In genomic region chr16:17085636-17086035, GRCm38 (mm10) we compare ENCODE assay signal across 14 mouse cellular contexts. TPM values are rescaled to one million over a fixed set of nuclear protein-coding genes. Genes with fewer than 3 reads are reported as not detected.
A peak's percentile ranks its signal among the peaks of the same experiment; 100 is the strongest.
DNase-seq lines count a peak whose midpoint lies in the region; ATAC-seq and TF ChIP-seq lines count a peak whose summit lies in the region.
"Had no signal": no experiment of that assay in that cellular context is flagged by ENCODE, and none has a peak within 500 bp of the region (broad histone marks: within the 10 kb centered on the region; RNA-seq: fewer than 3 reads in every experiment).

No protein-coding gene starts in this region.

- DNase-seq in layer of hippocampus, adult 2 months (ENCODE audit: low spot score in 2 of 2) = no peak
- no peak for DNase-seq in layer of hippocampus, postnatal 10 days (ENCODE audit: low spot score in 2 of 2)
- DNase-seq in adrenal gland, adult 2 months = peak; percentile 74
- DNase-seq in frontal cortex, postnatal 14 days (ENCODE audit: low spot score in 2 of 2) = no peak
- DNase-seq in right cerebral cortex, postnatal 36 days (ENCODE audit: low spot score in 2 of 2) = no peak
- DNase-seq: embryo, embryonic 11 days; gastrocnemius, adult 2 months; lung, embryonic 14.5 days had no signal

- H3K4me1 ChIP-seq in heart, embryonic 11.5 days (ENCODE audit: control insufficient read depth, insufficient read depth, low read length) = peaks cover 14% of the 10 kb centered on the region
- no peaks in the 10 kb centered on the region for H3K4me1 ChIP-seq in forebrain, embryonic 15.5 days
- H3K4me1 ChIP-seq: hindbrain, embryonic 13.5 days; limb, embryonic 10.5 days; midbrain, embryonic 15.5 days had no signal

- 0 out of 2 replicates have a peak overlapping the region, but pooled peaks have one; percentile 2 for H3K27ac ChIP-seq in layer of hippocampus, adult 2 months
- H3K27ac ChIP-seq in heart, embryonic 11.5 days (ENCODE audit: low read depth, low read length) = 0 out of 2 replicates have a peak overlapping the region, but pooled peaks have one; percentile 50
- H3K27ac ChIP-seq in forebrain, embryonic 15.5 days (replicated peaks) = no peak overlapping the region
- H3K27ac ChIP-seq: gastrocnemius, adult 2 months; hindbrain, embryonic 13.5 days; limb, embryonic 10.5 days; midbrain, embryonic 15.5 days had no signal

- no peaks in the 10 kb centered on the region for H3K27me3 ChIP-seq in heart, embryonic 11.5 days (ENCODE audit: control insufficient read depth, insufficient read depth, low read length)
- H3K27me3 ChIP-seq in forebrain, embryonic 15.5 days = no peaks in the 10 kb centered on the region
- H3K27me3 ChIP-seq: hindbrain, embryonic 13.5 days; midbrain, embryonic 15.5 days had no signal

- ATAC-seq in heart, embryonic 11.5 days (replicated peaks; ENCODE audit: insufficient number of reproducible peaks, low FRiP score, low TSS enrichment) = no peak
- ATAC-seq in megakaryocyte, adult 5-6 weeks (ENCODE audit: poor library complexity, severe bottlenecking) = peak; percentile 78
- no peak for ATAC-seq in forebrain, embryonic 15.5 days (replicated peaks)
- ATAC-seq: midbrain, embryonic 15.5 days had no signal

- WGBS in heart, embryonic 11.5 days (ENCODE audit: insufficient replicate concordance) = 70% methylated on average over 4 of the region's 4 CpGs
- 95% methylated on average over 4 of the region's 4 CpGs for WGBS in forebrain, embryonic 15.5 days

- no peak overlapping the region for H3K9ac ChIP-seq in heart, embryonic 11.5 days (ENCODE audit: low read depth, low read length)
- no peak overlapping the region for H3K9ac ChIP-seq in forebrain, embryonic 15.5 days (replicated peaks)
- H3K9ac ChIP-seq: hindbrain, embryonic 13.5 days; lung, embryonic 14.5 days; midbrain, embryonic 15.5 days had no signal

- H3K9me3 ChIP-seq in heart, embryonic 11.5 days (replicated peaks; ENCODE audit: control insufficient read depth, low read length) = no peaks in the 10 kb centered on the region
- H3K9me3 ChIP-seq in forebrain, embryonic 15.5 days = no peaks in the 10 kb centered on the region
- H3K9me3 ChIP-seq: hindbrain, embryonic 13.5 days; limb, embryonic 10.5 days; midbrain, embryonic 15.5 days had no signal

- no peak overlapping the region for H3K4me3 ChIP-seq in layer of hippocampus, adult 2 months
- no peak overlapping the region for H3K4me3 ChIP-seq in heart, embryonic 11.5 days (ENCODE audit: low read depth, low read length)
- H3K4me3 ChIP-seq in forebrain, embryonic 15.5 days = no peak overlapping the region
- H3K4me3 ChIP-seq: gastrocnemius, adult 2 months; hindbrain, embryonic 13.5 days; limb, embryonic 10.5 days; midbrain, embryonic 15.5 days had no signal

- no peak overlapping the region for H3K4me2 ChIP-seq in heart, embryonic 11.5 days
- no peak overlapping the region for H3K4me2 ChIP-seq in forebrain, embryonic 15.5 days (replicated peaks)
- H3K4me2 ChIP-seq: hindbrain, embryonic 13.5 days; lung, embryonic 14.5 days; midbrain, embryonic 15.5 days had no signal

- H3K36me3 ChIP-seq in heart, embryonic 11.5 days (ENCODE audit: control insufficient read depth, insufficient read depth, low read length) = peaks cover 38% of the 10 kb centered on the region
- peaks cover 90% of the 10 kb centered on the region for H3K36me3 ChIP-seq in forebrain, embryonic 15.5 days

- TF ChIP-seq CTCF in layer of hippocampus, adult 2 months (conservative IDR thresholded peaks at IDR 0.05) = no peak

RNA-seq across cellular contexts. Expression of gene Ypel1, which starts 16.1 kb away (rescaled TPM):
- total RNA-seq in layer of hippocampus, adult 2 months (2021) = 10 to 100 TPM; 35.0 to 38.0 TPM
- 10 to 100 TPM; 49.3 TPM for total RNA-seq in layer of hippocampus, postnatal 10 days (2021)
- 1 to 10 TPM; 6.6 TPM for total RNA-seq in adrenal gland, adult 2 months (2021)
- 8.3 and 10.0 TPM in 2 replicates for polyA plus RNA-seq in adrenal gland, adult 2 months (2012; rRNA removed)
- polyA plus RNA-seq in heart, embryonic 11.5 days (2014; fragmentation: Nextera tagmentation; extraction: Ambion mirVana) = 20.1 and 20.4 TPM in 2 replicates
- total RNA-seq in megakaryocyte, adult 5-6 weeks (2015) = 0.33 and 1.0 TPM in 2 replicates
- 0.15 TPM in 1 of 2 replicates, not detected in the other for total RNA-seq in megakaryocyte, adult 5-6 weeks (2017)
- 181 and 183 TPM in 2 replicates for polyA plus RNA-seq in forebrain, embryonic 15.5 days (2015; fragmentation: Nextera tagmentation; extraction: Ambion mirVana)

RNA-seq across cellular contexts. Expression of gene Ppil2, which starts 25.4 kb away (rescaled TPM):
- 100 to 1,000 TPM in 1 of 2 experiments, 10 to 100 TPM in 1; 91.3 to 105 TPM for total RNA-seq in layer of hippocampus, adult 2 months (2021)
- total RNA-seq in layer of hippocampus, postnatal 10 days (2021) = 10 to 100 TPM; 87.4 to 90.0 TPM
- total RNA-seq in adrenal gland, adult 2 months (2021) = 10 to 100 TPM; 80.3 to 98.6 TPM
- 75.6 and 87.1 TPM in 2 replicates for polyA plus RNA-seq in adrenal gland, adult 2 months (2012; rRNA removed)
- polyA plus RNA-seq in heart, embryonic 11.5 days (2014; fragmentation: Nextera tagmentation; extraction: Ambion mirVana) = 104 and 108 TPM in 2 replicates
- total RNA-seq in megakaryocyte, adult 5-6 weeks (2015) = 64.8 and 83.6 TPM in 2 replicates
- total RNA-seq in megakaryocyte, adult 5-6 weeks (2017) = 104 and 111 TPM in 2 replicates
- polyA plus RNA-seq in forebrain, embryonic 15.5 days (2015; fragmentation: Nextera tagmentation; extraction: Ambion mirVana) = 161 and 162 TPM in 2 replicates

RNA-seq across cellular contexts. Expression of gene 2610318N02Rik, which starts 39.3 kb away (rescaled TPM):
- total RNA-seq in layer of hippocampus, adult 2 months (2021) = 1 to 10 TPM in 1 of 2 experiments, under 1 TPM in 1; 0.76 to 1.8 TPM
- total RNA-seq in layer of hippocampus, postnatal 10 days (2021) = 1 to 10 TPM; 1.0 to 1.6 TPM
- 1 to 10 TPM; 1.2 to 1.9 TPM for total RNA-seq in adrenal gland, adult 2 months (2021)
- polyA plus RNA-seq in adrenal gland, adult 2 months (2012; rRNA removed) = 0.30 and 0.75 TPM in 2 replicates
- 37.0 and 41.5 TPM in 2 replicates for polyA plus RNA-seq in heart, embryonic 11.5 days (2014; fragmentation: Nextera tagmentation; extraction: Ambion mirVana)
- total RNA-seq in megakaryocyte, adult 5-6 weeks (2015) = 6.3 and 6.5 TPM in 2 replicates
- total RNA-seq in megakaryocyte, adult 5-6 weeks (2017) = 3.5 and 5.4 TPM in 2 replicates
- polyA plus RNA-seq in forebrain, embryonic 15.5 days (2015; fragmentation: Nextera tagmentation; extraction: Ambion mirVana) = 27.1 and 30.1 TPM in 2 replicates
- total RNA-seq: gastrocnemius, adult 2 months had no signal

RNA-seq across cellular contexts. Expression of gene Sdf2l1, which starts 46.5 kb away (rescaled TPM):
- 10 to 100 TPM; 21.6 to 26.4 TPM for total RNA-seq in layer of hippocampus, adult 2 months (2021)
- 10 to 100 TPM; 11.6 to 13.0 TPM for total RNA-seq in layer of hippocampus, postnatal 10 days (2021)
- 10 to 100 TPM; 33.2 to 42.4 TPM for total RNA-seq in adrenal gland, adult 2 months (2021)
- polyA plus RNA-seq in adrenal gland, adult 2 months (2012; rRNA removed) = 45.0 and 64.6 TPM in 2 replicates
- 61.9 and 63.6 TPM in 2 replicates for polyA plus RNA-seq in heart, embryonic 11.5 days (2014; fragmentation: Nextera tagmentation; extraction: Ambion mirVana)
- total RNA-seq in megakaryocyte, adult 5-6 weeks (2015) = 76.6 and 79.4 TPM in 2 replicates
- 75.8 and 87.0 TPM in 2 replicates for total RNA-seq in megakaryocyte, adult 5-6 weeks (2017)
- 43.4 and 47.2 TPM in 2 replicates for polyA plus RNA-seq in forebrain, embryonic 15.5 days (2015; fragmentation: Nextera tagmentation; extraction: Ambion mirVana)

RNA-seq across cellular contexts. Expression of gene Ydjc, which starts 58.8 kb away (rescaled TPM):
- 10 to 100 TPM; 24.5 to 25.2 TPM for total RNA-seq in layer of hippocampus, adult 2 months (2021)
- total RNA-seq in layer of hippocampus, postnatal 10 days (2021) = 10 to 100 TPM; 43.3 to 49.1 TPM
- 1 to 10 TPM; 4.9 to 6.5 TPM for total RNA-seq in adrenal gland, adult 2 months (2021)
- 28.2 and 39.2 TPM in 2 replicates for polyA plus RNA-seq in adrenal gland, adult 2 months (2012; rRNA removed)
- polyA plus RNA-seq in heart, embryonic 11.5 days (2014; fragmentation: Nextera tagmentation; extraction: Ambion mirVana) = 4.6 and 5.8 TPM in 2 replicates
- 2.8 and 5.2 TPM in 2 replicates for total RNA-seq in megakaryocyte, adult 5-6 weeks (2015)
- total RNA-seq in megakaryocyte, adult 5-6 weeks (2017) = 2.4 and 7.0 TPM in 2 replicates
- 23.1 and 26.3 TPM in 2 replicates for polyA plus RNA-seq in forebrain, embryonic 15.5 days (2015; fragmentation: Nextera tagmentation; extraction: Ambion mirVana)
